Mouse (Mus musculus) limb, embryonic 13.5 days (tissue): ENCODE results near the gene Slc38a6. TPM values are rescaled to one million over a fixed set of nuclear protein-coding genes. Genes with fewer than 3 reads are reported as not detected.
A peak's percentile ranks its signal among the peaks of the same experiment; 100 is the strongest.

Experiments used
- ATAC-seq: fragments of 200-750 bp; cut with Nextera tagmentation; 2 replicates; pipeline ENCODE4 v1.8.0; 2017; ENCODE audit warnings: low read depth, moderate number of reproducible peaks, moderate TSS enrichment; ENCODE audit not compliant: low FRiP score
- H3K27ac ChIP-seq: fragments of 300-500 bp; sonication (generic); 2 replicates; pipeline ENCODE4 v1.5.1; 2015; ENCODE audit warnings: inconsistent platforms, mild to moderate bottlenecking, moderate library complexity
- H3K27me3 ChIP-seq: fragments of 300-500 bp; sonication (generic); 2 replicates; pipeline ENCODE4 v1.6.1; 2015; ENCODE audit warnings: mild to moderate bottlenecking, inconsistent platforms
- H3K36me3 ChIP-seq: fragments of 300-500 bp; sonication (generic); 2 replicates; pipeline ENCODE4 v1.6.1; 2015; ENCODE audit warnings: inconsistent platforms, mild to moderate bottlenecking, moderate library complexity
- H3K4me1 ChIP-seq: fragments of 300-500 bp; sonication (generic); 2 replicates; pipeline ENCODE4 v1.6.1; 2015; ENCODE audit warnings: inconsistent platforms
- H3K4me2 ChIP-seq: fragments of 300-500 bp; sonication (generic); replicated peaks from 2 replicates; pipeline ENCODE4 v1.6.1; 2015; ENCODE audit warnings: inconsistent platforms, mild to moderate bottlenecking, moderate library complexity
- H3K4me3 ChIP-seq: fragments of 300-500 bp; sonication (generic); 2 replicates; pipeline ENCODE4 v1.5.1; 2015; ENCODE audit warnings: moderate library complexity, mild to moderate bottlenecking, inconsistent platforms
- H3K9ac ChIP-seq: fragments of 300-500 bp; sonication (generic); 2 replicates; pipeline ENCODE4 v1.6.1; 2015; ENCODE audit warnings: mild to moderate bottlenecking, inconsistent platforms
- H3K9me3 ChIP-seq: fragments of 300-500 bp; sonication (generic); 2 replicates; pipeline ENCODE4 v1.6.1; 2016; ENCODE audit warnings: inconsistent platforms
- WGBS: fragments of 180-500 bp; shearing (Covaris S2); methylation state at CpG from one replicate; pipeline ENCODE4 v1.1.7; 2015; 5-methylcytosine and 5-hydroxymethylcytosine counted together
- polyA plus RNA-seq: library from polyadenylated mRNA; unstranded; fragments of >200 nt; fragmentation: Nextera tagmentation; extraction: Ambion mirVana; gene quantifications from 2 replicates; pipeline ENCODE4 v1.2.1, GENCODE M21; 2015

The Slc38a6 gene
- polyA plus RNA-seq, 1 experiment from 2014 or later = 11.0 TPM

DNA sequence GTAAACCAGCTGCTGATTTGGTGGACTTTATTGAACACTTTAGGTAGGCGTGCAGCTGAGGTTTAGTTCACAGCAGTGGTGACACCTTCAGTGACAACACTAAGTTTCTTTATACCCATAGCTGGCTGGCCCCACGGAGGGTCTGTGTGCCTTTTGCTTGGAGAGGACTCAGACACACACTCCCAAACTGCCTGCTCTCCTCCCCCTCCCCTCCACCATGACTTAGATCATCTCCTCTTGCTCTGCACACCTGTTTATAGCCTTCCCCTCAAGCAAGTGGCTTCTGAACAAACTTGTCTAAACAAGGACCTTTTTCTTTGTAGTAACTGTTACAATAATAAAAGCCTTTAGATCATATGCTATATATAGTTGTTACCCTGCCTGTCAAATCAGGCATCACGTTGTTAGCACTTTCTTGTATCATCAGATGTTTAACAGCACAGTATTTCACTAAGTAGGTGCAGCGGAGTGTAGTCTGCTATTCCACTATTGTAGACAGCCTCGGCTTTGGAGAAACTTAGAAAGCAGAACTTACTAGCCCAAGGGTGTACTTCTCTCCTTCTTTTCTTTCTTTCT lies 115.6 kb downstream of the Slc38a6 start:
- peaks cover 47% of the 10 kb centered on the region for H3K4me1 ChIP-seq
- WGBS = 51% methylated on average over 5 of the region's 5 CpGs
- H3K9me3 ChIP-seq = no peaks in the 10 kb centered on the region

DNA sequence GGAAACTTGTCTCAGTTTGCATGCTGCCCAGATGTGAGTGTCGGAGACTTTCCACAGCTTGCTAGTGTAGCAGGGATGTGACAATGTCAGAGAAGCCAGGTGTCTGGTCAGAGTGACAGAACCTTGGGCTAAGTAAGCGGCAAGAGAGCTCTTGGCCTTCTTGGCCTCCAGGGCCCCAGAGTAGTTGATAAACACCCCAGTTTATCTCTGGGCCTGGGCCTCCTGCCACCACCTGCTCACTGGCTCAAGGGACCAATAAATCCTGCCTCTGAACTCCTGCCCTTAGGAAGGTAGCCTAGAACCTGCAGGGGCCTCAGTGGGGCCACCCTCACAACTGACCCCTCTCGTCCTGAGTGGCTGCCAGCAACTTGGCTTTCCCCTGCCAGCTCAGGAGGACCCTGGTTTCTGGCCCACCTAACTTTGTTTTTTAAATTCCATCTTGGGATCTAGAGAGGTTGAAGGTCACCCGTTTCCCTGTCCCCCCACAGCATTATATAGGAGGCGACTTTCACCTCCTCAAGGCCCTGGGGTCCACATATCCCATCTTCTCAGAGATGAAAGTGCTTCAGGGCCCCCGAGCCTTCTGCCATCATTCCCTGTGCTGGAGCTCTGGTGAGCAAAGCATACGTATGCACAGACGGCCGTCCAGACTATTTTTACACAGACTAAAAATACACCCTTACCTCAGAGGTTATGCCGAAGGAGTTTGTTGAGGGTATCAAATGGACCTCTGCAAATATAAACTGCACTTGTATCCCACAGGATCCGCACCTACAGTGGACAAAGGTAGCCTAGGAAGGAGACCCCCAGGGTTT lies 116.5 kb downstream of the Slc38a6 start:
- Histone ChIP-seq H3K27me3 (peaks cover 23% of the 10 kb centered on the region), H3K27ac (peak overlapping the region; percentile 55; the same call in 1 of the 2 replicates), H3K9ac (no peak overlapping the region), H3K4me2 (no peak overlapping the region), H3K4me1 (peaks cover 47% of the 10 kb centered on the region), H3K36me3 (no peaks in the 10 kb centered on the region), H3K9me3 (no peaks in the 10 kb centered on the region), H3K4me3 (no peak overlapping the region)
- 66% methylated on average over 11 of the region's 11 CpGs for WGBS
- no peak for ATAC-seq

More for the DNA sequence above, 115.6 kb downstream of the Slc38a6 start:
- Histone ChIP-seq H3K4me2 (no peak overlapping the region), H3K27ac (peak overlapping the region; percentile 55; the same call in 1 of the 2 replicates), H3K36me3 (no peaks in the 10 kb centered on the region), H3K9ac (no peak overlapping the region), H3K27me3 (peaks cover 23% of the 10 kb centered on the region), H3K4me3 (no peak overlapping the region)
- ATAC-seq = no peak

Other genes with a start within 250 kb of the Slc38a6 start
- 47.0 and 50.0 TPM in 2 replicates for gene Six1, start 232.9 kb upstream of the Slc38a6 start, polyA plus RNA-seq
- gene Six4, start 173.3 kb upstream of the Slc38a6 start, polyA plus RNA-seq = 7.6 and 8.3 TPM in 2 replicates
- gene Mnat1, start 163.1 kb upstream of the Slc38a6 start, polyA plus RNA-seq = 34.8 and 36.8 TPM in 2 replicates
- 17.2 and 20.1 TPM in 2 replicates for gene Trmt5, start 69 bp upstream of the Slc38a6 start, polyA plus RNA-seq